Mouse (Mus musculus) neural tube, embryonic 10.5 days (tissue): Measurements from ENCODE around the gene Abcd3.

ENCODE experiments used
- DNase-seq: peaks from one replicate; pipeline ENCODE4 v3.0.0-alpha.2; 2017; ENCODE audit warnings: low spot score; ENCODE audit errors: extremely low spot score

Gene Abcd3

GRCm38 (mm10) chr3:121814877-121815548 is at the start of gene Abcd3:
Gene Abcd3, minus strand, starts transcription at chr3:121815302.
- peak; percentile 93 for DNase-seq

GRCm38 (mm10) chr3:121859142-121859541 is 44.0 kb upstream of the Abcd3 start:
- no peak for DNase-seq

GRCm38 (mm10) chr3:121856131-121856530 is 41.0 kb upstream of the Abcd3 start:
- no peak for DNase-seq

- DNase-seq = no peak
Observed at GRCm38 (mm10) chr3:121853781-121854520, 38.8 kb upstream of the Abcd3 start.

- DNase-seq = no peak
Observed at GRCm38 (mm10) chr3:121852074-121852826, 37.1 kb upstream of the Abcd3 start.

- no peak for DNase-seq
Observed at GRCm38 (mm10) chr3:121851006-121851405, 35.9 kb upstream of the Abcd3 start.

- no peak for DNase-seq
Observed at GRCm38 (mm10) chr3:121850381-121850780, 35.3 kb upstream of the Abcd3 start.

- no peak for DNase-seq
Observed at GRCm38 (mm10) chr3:121847296-121847695, 32.2 kb upstream of the Abcd3 start.

GRCm38 (mm10) chr3:121844658-121845057 is 29.6 kb upstream of the Abcd3 start:
- DNase-seq = no peak

GRCm38 (mm10) chr3:121844013-121844412 is 28.9 kb upstream of the Abcd3 start:
- DNase-seq = no peak

- DNase-seq = no peak
Observed at GRCm38 (mm10) chr3:121843254-121843653, 28.2 kb upstream of the Abcd3 start.

GRCm38 (mm10) chr3:121842306-121842860 is 27.3 kb upstream of the Abcd3 start:
- DNase-seq = no peak

GRCm38 (mm10) chr3:121841412-121842014 is 26.4 kb upstream of the Abcd3 start:
- DNase-seq = no peak

- DNase-seq = no peak
Observed at GRCm38 (mm10) chr3:121840351-121840750, 25.2 kb upstream of the Abcd3 start.

GRCm38 (mm10) chr3:121834732-121835131 is 19.6 kb upstream of the Abcd3 start:
- no peak for DNase-seq

GRCm38 (mm10) chr3:121834250-121834649 is 19.1 kb upstream of the Abcd3 start:
- DNase-seq = no peak

- no peak for DNase-seq
Observed at GRCm38 (mm10) chr3:121825092-121825491, 10.0 kb upstream of the Abcd3 start.

GRCm38 (mm10) chr3:121824319-121824718 is 9.2 kb upstream of the Abcd3 start:
- no peak for DNase-seq

GRCm38 (mm10) chr3:121822643-121823042 is 7.5 kb upstream of the Abcd3 start:
- DNase-seq = no peak

- no peak for DNase-seq
Observed at GRCm38 (mm10) chr3:121821559-121822143, 6.5 kb upstream of the Abcd3 start.

- DNase-seq = no peak
Observed at GRCm38 (mm10) chr3:121819693-121820200, 4.6 kb upstream of the Abcd3 start.
